Mouse (Mus musculus) hindbrain, postnatal 0 days (tissue): ENCODE results near the gene Apol6. TPM values are rescaled to one million over a fixed set of nuclear protein-coding genes. Genes with fewer than 3 reads are reported as not detected.
A peak's percentile ranks its signal among the peaks of the same experiment; 100 is the strongest.

Experiments used
- ATAC-seq: fragments of 200-750 bp; cut with Nextera tagmentation; 2 replicates; pipeline ENCODE4 v1.8.0; 2017; ENCODE audit warnings: mild to moderate bottlenecking, moderate TSS enrichment, moderate library complexity
- DNase-seq: peaks from one replicate; pipeline ENCODE4 v3.0.0-alpha.2; 2015; ENCODE audit warnings: low spot score
- H3K27ac ChIP-seq: fragments of 300-500 bp; sonication (generic); 2 replicates; pipeline ENCODE4 v1.5.1; 2014; ENCODE audit warnings: mild to moderate bottlenecking
- H3K27me3 ChIP-seq: fragments of 300-500 bp; sonication (generic); 2 replicates; pipeline ENCODE4 v1.6.1; 2014; ENCODE audit warnings: low read length, mixed read lengths; ENCODE audit not compliant: insufficient read depth
- H3K36me3 ChIP-seq: fragments of 300-500 bp; sonication (generic); 2 replicates; pipeline ENCODE4 v1.6.1; 2014; ENCODE audit warnings: low read length, mixed read lengths; ENCODE audit not compliant: insufficient read depth
- H3K4me1 ChIP-seq: fragments of 300-500 bp; sonication (generic); 2 replicates; pipeline ENCODE4 v1.6.1; 2014; ENCODE audit warnings: antibody characterized with exemption, low read length, mixed read lengths; ENCODE audit not compliant: insufficient read depth
- H3K4me2 ChIP-seq: fragments of 300-500 bp; sonication (generic); 2 replicates; pipeline ENCODE4 v1.6.1; 2014; ENCODE audit warnings: low read depth, mild to moderate bottlenecking, low read length, moderate library complexity, mixed read lengths
- H3K4me3 ChIP-seq: fragments of 300-500 bp; sonication (generic); 2 replicates; pipeline ENCODE4 v1.5.1; 2014; ENCODE audit warnings: low read length
- H3K9ac ChIP-seq: fragments of 300-500 bp; sonication (generic); replicated peaks from 2 replicates; pipeline ENCODE4 v1.6.1; 2014; ENCODE audit warnings: mild to moderate bottlenecking, low read length, moderate library complexity, mixed read lengths
- H3K9me3 ChIP-seq: fragments of 300-500 bp; sonication (generic); 2 replicates; pipeline ENCODE4 v1.6.1; 2016; ENCODE audit warnings: low read length, mixed read lengths
- CTCF ChIP-seq: IDR thresholded peaks from 2 replicates; pipeline ENCODE4 v1.5.1; 2016; ENCODE audit warnings: antibody characterized with exemption, control low read depth, low read depth
- WGBS: fragments of 180-500 bp; shearing (Covaris S2); extraction: QIAGEN DNeasy Blood & Tissue Kit; methylation state at CpG from one replicate; pipeline ENCODE4 v1.1.7; 2014; 5-methylcytosine and 5-hydroxymethylcytosine counted together
- polyA plus RNA-seq: library from polyadenylated mRNA; unstranded; fragments of >200 nt; fragmentation: Nextera tagmentation; extraction: Ambion mirVana; gene quantifications from 2 replicates; pipeline ENCODE4 v1.2.1, GENCODE M21; 2015
- total RNA-seq: library from RNA; depleted of rRNA; stranded (reverse); fragments of >200 nt; gene quantifications from 2 replicates; pipeline ENCODE4 v1.2.3, GENCODE M21; 2014; rRNA removed

Gene Apol6
- 1.1 TPM in 1 of 2 replicates, not detected in the other for total RNA-seq
- polyA plus RNA-seq = 0.35 TPM in 1 of 2 replicates, not detected in the other

DNA sequence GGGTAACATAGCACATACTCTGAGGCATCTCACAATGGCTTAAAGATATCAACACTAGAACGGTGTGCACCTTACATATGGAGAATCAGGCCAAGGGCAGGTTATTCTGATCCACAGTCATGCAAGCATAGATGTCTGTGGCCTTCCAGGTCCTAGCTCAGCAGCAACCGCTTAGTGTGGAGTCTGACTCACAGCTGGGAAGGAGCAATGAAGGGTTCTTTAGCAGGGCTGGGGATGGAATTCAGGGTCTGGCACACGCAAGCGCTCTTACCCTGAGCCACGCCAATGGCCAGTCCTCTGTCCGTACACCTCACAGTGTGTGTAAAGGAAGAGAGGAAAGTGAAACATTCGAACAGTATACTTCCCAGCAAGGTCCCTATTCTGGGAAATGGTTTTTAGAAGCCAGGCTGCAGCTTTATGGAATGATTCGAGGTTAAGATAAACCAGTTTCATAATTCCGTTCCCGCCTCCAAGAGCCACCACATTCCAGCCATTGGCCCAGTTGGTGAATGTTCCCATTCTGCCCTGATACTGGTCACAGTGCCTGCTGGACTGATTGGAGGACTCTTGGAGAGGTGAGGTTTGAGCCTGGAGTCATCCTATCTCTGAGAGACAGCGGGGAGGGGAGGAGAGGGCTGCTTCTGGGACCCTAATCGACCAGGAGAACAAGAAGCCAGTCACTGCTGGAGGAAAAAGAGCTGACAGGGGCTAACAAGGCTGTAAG lies at the start of gene Apol6:
Gene Apol6, plus strand, starts transcription at position 133 of the 724 bp plus-strand sequence.
- no peak within 1 kb of the TSS for H3K27ac ChIP-seq
- no peak for DNase-seq
- H3K4me1 ChIP-seq = no peaks in the 10 kb centered on the region
- no peaks in the 10 kb centered on the region for H3K27me3 ChIP-seq
- 88% methylated on average over 12 of the region's 12 CpGs for WGBS
- H3K9me3 ChIP-seq = no peaks in the 10 kb centered on the region
- H3K36me3 ChIP-seq = no peaks in the 10 kb centered on the region
- no peak within 1 kb of the TSS for H3K4me2 ChIP-seq
- no peak for TF ChIP-seq CTCF
- no peak for ATAC-seq
- H3K9ac ChIP-seq = no peak within 1 kb of the TSS
- H3K4me3 ChIP-seq = no peak within 1 kb of the TSS

DNA sequence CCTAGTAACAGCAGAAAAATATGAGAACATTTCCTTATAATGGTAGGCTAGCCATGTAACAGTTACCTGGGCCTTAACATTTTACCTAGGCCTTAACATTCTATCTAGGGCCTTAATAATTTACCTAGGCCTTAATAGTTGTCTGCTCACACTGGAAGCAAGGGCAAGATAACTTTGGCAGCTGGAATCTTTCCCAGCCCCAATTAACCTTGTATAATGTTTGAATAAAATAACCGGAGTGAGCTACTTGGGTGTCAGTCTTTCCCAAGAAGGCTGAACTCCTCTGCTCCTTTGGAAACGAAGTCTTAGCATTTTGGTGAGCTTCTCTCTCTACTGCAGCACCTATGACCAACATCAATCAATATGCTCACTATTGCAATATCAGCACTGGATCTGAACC lies 46.5 kb upstream of the Apol6 start:
- no peak for TF ChIP-seq CTCF
- no peaks in the 10 kb centered on the region for H3K9me3 ChIP-seq
- H3K4me2 ChIP-seq = no peak overlapping the region
- no peak overlapping the region for H3K9ac ChIP-seq
- H3K36me3 ChIP-seq = no peaks in the 10 kb centered on the region
- no peak for ATAC-seq
- no peak overlapping the region for H3K4me3 ChIP-seq
- no peak for DNase-seq
- H3K27me3 ChIP-seq = no peaks in the 10 kb centered on the region
- H3K4me1 ChIP-seq = no peaks in the 10 kb centered on the region
- no peak overlapping the region for H3K27ac ChIP-seq
- WGBS = 61% methylated on average over 2 of the region's 2 CpGs

DNA sequence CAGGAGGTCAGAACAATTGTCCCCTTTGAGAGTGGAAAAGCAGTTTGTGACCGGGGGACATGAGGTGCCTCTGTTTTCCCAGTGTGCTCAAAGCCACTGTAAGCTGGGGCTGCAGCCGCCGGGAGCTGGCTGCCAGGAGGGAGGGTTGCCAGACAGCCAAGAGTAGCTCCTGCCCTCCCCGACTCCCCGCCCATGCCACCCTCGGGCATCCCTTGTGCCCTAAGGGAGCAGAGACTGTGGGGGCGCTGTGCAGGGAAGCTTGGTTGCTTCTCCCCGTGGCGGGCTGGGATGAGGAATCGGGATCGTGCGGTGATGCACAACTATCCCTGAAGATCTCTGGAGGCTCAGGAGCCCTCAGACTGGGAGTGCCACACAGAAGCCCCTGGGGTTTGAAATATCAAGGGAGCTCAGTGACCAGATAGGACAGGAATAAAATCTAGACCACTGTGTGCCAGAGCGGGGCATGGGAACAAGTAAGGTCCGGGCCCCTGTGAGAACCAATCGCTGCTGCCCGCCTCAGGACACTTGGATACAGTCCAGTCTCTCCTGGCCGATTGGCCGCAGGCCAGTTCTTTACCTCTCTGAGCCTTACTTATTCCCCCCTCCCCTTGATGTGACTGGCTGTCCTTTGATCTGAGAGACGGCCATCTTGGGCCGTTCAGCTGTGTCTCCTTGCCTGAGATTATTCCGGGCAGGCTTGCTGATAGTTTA lies 45.5 kb upstream of the Apol6 start:
- no peaks in the 10 kb centered on the region for H3K9me3 ChIP-seq
- H3K4me1 ChIP-seq = no peaks in the 10 kb centered on the region
- no peak overlapping the region for H3K4me3 ChIP-seq
- DNase-seq (peak; percentile 59), ATAC-seq (peak; percentile 59; the same call in 1 of the 2 replicates)
- 40% methylated on average over 21 of the region's 21 CpGs for WGBS
- no peaks in the 10 kb centered on the region for H3K27me3 ChIP-seq
- no peaks in the 10 kb centered on the region for H3K36me3 ChIP-seq
- H3K4me2 ChIP-seq = peak overlapping the region; percentile 19; the same call in 1 of the 2 replicates
- peak; percentile 49; the same call in 1 of the 2 replicates for TF ChIP-seq CTCF
- H3K27ac ChIP-seq = no peak overlapping the region
- 0 out of 2 replicates have a peak overlapping the region, but pooled peaks have one; percentile 10 for H3K9ac ChIP-seq

DNA sequence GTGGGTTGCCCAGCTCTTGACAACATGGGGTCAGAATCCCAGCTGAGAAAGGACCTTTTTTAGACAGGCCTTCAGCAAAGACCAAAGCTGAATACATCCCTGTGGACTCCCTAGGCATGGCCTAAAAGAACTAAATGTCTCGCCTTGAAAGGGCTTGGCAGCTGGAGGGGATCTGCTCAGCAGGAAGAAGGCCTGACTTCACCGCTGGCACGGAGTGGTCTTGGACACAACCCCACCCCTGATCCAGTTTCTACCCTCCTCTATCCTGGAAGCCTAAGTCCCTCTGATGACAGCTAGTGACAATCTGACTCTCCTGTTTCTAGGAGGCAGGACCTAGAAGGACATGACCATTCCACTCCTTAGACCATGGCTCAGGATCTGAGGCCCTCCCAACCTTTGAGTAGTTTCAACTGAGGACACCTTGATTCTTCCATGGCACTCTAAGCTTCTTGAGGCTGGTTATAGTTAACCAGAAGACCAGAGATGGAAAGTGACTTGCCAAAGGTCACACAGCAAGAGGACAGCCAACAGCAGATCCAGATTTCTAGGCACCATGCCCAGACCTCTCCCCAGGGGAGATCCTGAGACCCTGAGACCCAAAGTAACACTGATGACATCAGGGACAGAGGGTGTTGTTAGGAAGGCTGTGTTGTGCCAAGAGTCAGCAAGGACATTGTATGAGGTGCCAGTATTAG lies 41.2 kb upstream of the Apol6 start:
- Histone ChIP-seq H3K27me3 (no peaks in the 10 kb centered on the region), H3K4me2 (no peak overlapping the region), H3K9me3 (no peaks in the 10 kb centered on the region), H3K27ac (no peak overlapping the region), H3K4me3 (no peak overlapping the region), H3K36me3 (no peaks in the 10 kb centered on the region), H3K4me1 (no peaks in the 10 kb centered on the region), H3K9ac (no peak overlapping the region)
- DNase-seq = no peak
- 0 out of 2 replicates have a peak, but pooled peaks have one; percentile 29 for ATAC-seq
- 87% methylated on average over 3 of the region's 3 CpGs for WGBS
- TF ChIP-seq CTCF = no peak

DNA sequence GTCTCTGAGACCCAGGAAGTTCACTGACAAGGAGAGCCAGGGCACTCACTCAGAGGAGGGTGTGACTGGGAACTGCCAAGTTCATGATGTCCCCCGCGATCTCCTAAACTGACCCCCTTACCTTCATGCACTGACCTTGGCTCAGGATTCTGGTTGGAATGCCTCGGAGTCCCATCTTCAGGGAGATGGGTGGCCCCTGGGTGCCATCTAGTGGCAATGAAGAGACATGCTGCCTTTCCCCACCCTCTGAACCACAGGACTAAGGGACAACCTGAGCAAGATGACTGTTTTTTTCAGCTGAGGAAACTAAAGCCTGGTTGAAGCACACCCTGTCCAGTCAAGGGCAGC lies 40.7 kb upstream of the Apol6 start:
- H3K4me2 ChIP-seq = no peak overlapping the region
- no peaks in the 10 kb centered on the region for H3K9me3 ChIP-seq
- no peaks in the 10 kb centered on the region for H3K27me3 ChIP-seq
- no peaks in the 10 kb centered on the region for H3K4me1 ChIP-seq
- no peak overlapping the region for H3K9ac ChIP-seq
- ATAC-seq (peak; percentile 61; the same call in 1 of the 2 replicates), DNase-seq (peak; percentile 76)
- H3K36me3 ChIP-seq = no peaks in the 10 kb centered on the region
- no peak overlapping the region for H3K27ac ChIP-seq
- 5% methylated on average over 3 of the region's 3 CpGs for WGBS
- TF ChIP-seq CTCF = peak; percentile 90
- H3K4me3 ChIP-seq = no peak overlapping the region

DNA sequence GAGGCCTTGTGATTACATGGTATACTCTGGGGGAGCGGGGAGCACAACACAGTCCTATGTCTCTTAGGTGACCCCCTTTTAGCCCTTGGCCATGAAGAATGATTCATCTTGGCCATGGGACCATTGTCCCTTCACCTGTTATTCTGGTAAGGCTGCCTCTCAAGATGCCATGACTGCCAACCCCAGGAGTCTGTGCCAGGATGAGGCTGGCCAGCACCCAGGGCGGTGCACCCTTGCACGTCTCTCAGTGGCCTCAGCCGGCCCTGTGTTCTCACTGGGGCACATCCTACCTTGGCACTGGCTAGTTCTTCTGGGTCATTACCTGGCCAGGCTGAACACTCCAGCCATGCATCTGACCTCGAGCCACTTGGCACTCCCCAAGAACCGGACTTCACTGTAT lies 35.7 kb upstream of the Apol6 start:
- Histone ChIP-seq H3K4me3 (no peak overlapping the region), H3K4me1 (no peaks in the 10 kb centered on the region), H3K4me2 (no peak overlapping the region), H3K9ac (no peak overlapping the region), H3K9me3 (no peaks in the 10 kb centered on the region), H3K27ac (no peak overlapping the region), H3K36me3 (no peaks in the 10 kb centered on the region), H3K27me3 (no peaks in the 10 kb centered on the region)
- DNase-seq (no peak), ATAC-seq (no peak)
- TF ChIP-seq CTCF = no peak
- WGBS = 87% methylated on average over 6 of the region's 6 CpGs
